Mouse (Mus musculus) left cerebral cortex, postnatal 10 days (tissue): ENCODE results near the gene Hexim2. TPM values are rescaled to one million over a fixed set of nuclear protein-coding genes. Genes with fewer than 3 reads are reported as not detected.

Experiments
- DNase-seq, 2 experiments: peaks; one replicate each; pipeline ENCODE4 v3.0.0; 2021 to 2022; ENCODE audit warnings: low spot score in 2 of 2, mixed read lengths in 1 of 2; ENCODE audit errors: extremely low spot score in 1 of 2
- intact Hi-C: fragments of 180-260 bp; cut with DNase I; formaldehyde crosslinking; loops from one replicate; pipeline ENCODE4 v1.15.1; 2025
- total RNA-seq, 2 experiments: library from RNA; stranded (reverse); gene quantifications; 2 replicates each; pipeline ENCODE4 v1.2.3; 2021

Hexim2 gene
- 10 to 100 TPM; 20.1 to 20.7 TPM for total RNA-seq

- DNase-seq: peak; percentile 53 to 86
- intact Hi-C loops: loop anchor here (2.0 kb wide), 1 partner anchor 15 kb away; the partner anchor contains the start of gene Hexim1
Measured at GRCm38 (mm10) chr11:103131701-103132575, at the start of gene Hexim2. Hexim2 (plus strand) TSS chr11:103132429.

DNA sequence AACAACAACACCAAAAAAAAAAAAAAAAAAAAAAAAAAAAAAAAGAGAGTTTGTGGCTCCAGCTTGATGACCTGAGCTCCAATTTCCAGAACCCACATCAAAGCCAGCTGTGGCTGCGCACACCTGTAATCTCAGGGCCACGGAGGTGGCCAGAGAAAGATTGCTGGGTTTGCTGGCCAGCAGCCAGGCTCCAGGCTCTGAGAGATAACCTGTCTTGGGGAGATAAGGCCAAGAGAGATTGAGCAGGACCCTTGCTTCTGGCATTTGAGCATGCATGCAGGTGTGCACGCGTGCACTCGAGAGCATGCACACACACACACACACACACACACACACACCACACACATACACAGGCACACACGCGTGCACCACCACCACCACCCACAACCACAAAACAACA, 38.9 kb upstream of the Hexim2 start:
- peak in 1 of 2 experiments; percentile 43 for DNase-seq
- intact Hi-C loops: no loop called here

GRCm38 (mm10) chr11:103093862-103094833, 38.1 kb upstream of the Hexim2 start:
- DNase-seq: no peak
- intact Hi-C loops: no loop called here

DNA sequence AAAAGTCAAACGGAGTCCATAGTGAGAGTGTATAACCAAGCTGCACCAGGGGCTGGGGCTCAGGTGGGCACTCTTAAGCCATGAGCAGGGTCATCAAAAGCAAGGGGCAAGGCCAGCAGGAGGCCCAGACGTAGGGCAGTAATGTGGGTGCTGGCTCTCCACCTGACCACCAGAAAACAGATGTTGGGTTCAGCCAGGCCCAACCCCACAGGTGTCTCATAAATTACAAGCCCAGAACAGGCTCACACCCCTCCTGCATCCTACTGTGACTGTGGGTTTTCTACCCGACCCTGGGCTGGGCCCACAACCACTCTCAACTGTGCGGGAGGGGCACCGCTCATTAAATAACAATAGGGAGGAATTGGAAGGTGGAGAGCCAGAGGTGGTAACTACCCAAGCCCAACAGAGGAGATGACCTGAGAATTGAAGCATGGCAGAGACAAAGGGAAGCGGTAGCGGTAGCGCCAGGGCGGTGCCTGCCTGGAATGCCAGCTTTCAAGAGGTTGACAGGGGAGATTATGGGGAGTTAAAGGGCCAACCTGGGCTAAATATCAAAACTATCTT, 37.0 kb upstream of the Hexim2 start:
- intact Hi-C loops: no loop called here
- DNase-seq: no peak

DNA sequence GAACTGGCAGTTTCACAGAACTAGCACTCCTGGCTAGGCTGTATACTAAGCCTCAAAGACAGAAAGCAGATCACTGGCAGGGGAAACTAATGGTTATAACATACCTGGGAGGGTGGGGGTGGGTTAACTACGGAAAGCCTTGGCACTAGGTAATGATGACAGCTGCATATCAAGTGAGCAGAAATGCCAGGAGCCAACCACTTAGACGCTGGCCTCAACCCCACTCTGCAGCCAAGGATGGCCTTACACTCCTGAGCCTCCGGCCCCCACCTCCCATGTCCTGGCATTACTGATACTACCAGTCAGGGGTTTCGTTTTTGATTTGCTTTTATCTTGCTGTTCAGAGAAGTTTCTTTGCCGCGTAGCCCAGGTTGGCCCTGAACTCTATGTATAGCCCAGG, 36.4 kb upstream of the Hexim2 start:
- no peak for DNase-seq
- intact Hi-C loops: no loop called here

GRCm38 (mm10) chr11:103096979-103097894, 35.0 kb upstream of the Hexim2 start:
- DNase-seq: peak in 1 of 2 experiments; percentile 42
- intact Hi-C loops: no loop called here

- no peak for DNase-seq
- intact Hi-C loops: no loop called here
Measured at GRCm38 (mm10) chr11:103098531-103099190, 33.6 kb upstream of the Hexim2 start.

GRCm38 (mm10) chr11:103099352-103099940, 32.8 kb upstream of the Hexim2 start:
- intact Hi-C loops: no loop called here
- DNase-seq: no peak

- intact Hi-C loops: loop anchor here (5.0 kb wide), 1 partner anchor 57 kb away; no protein-coding TSS in a partner anchor
- no peak for DNase-seq
Measured at GRCm38 (mm10) chr11:103100361-103100760, 31.9 kb upstream of the Hexim2 start.

GRCm38 (mm10) chr11:103101481-103101865, 30.8 kb upstream of the Hexim2 start, which contains the start of the genes Plcd3 and Acbd4:
Plcd3 (minus strand) TSS chr11:103101658.
Acbd4 (plus strand) TSS chr11:103101682.
- intact Hi-C loops: loop anchor here (5.0 kb wide), 1 partner anchor 56 kb away; no protein-coding TSS in a partner anchor
- peak in 1 of 2 experiments; percentile 88 for DNase-seq

DNA sequence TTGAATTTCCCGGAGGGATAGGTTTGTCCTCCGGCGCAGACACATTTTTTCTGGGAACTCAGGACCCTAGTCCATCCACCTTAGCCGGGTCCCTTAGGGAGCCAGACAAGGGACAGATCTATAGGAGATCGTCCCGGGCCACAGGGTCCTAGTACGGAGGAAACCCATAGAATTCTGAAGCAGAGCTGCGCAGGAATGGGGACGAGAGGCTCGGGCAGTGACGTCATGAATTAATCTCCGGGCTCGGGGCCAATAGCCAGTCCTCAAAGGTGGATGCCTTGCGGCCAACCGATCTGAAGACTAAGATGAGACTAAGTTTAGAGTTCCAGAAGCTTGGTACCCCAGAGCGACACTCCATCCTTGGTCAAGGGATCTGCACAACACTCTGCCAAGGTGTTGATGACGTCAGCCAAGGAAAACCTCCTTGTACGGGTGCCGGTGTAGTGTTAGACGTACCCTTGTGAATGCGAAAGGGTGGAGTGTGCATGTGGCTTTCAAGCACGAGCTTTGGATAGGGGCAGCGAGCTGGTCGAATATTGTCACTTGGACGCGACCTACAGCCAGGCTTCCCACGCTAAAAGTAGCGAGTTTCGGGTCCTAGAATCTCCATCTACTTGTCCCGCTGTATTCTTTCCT, 30.2 kb upstream of the Hexim2 start:
- DNase-seq: peak; percentile 60 to 80
- intact Hi-C loops: loop anchor here (2.0 to 5.0 kb wide), 2 partner anchors 55 to 225 kb away; no protein-coding TSS in a partner anchor

DNA sequence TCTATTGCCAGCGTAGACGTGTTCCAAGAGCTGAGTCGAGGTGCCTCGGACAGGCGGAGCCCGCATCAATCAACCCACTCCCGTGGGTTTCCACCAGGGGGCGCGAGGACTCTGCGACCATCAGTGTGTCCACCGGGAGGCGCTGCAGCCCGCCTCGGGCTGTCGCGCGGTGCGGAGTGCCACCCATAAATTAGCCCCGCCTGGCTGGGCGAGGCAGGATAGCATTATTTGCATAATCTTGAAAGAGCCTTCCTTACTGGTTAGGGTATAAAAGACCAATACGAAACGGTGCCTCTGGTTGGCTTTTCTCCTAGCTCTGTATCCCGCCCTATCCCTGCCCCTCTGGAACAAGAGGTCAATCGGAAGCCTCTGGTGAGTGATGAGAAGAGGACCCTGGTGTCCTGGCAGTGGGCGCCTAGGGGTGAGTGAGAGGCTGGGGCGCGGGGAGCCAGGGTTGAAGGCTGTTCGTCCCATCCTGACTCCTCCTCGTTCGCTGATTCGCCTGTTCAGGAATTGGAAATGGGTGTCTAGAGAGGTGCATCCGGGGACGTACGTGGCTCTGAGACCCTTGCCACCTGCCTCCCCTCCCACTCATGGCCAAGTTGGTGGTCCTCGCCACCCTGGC, 29.4 kb upstream of the Hexim2 start:
- peak; percentile 94 to 96 for DNase-seq
- intact Hi-C loops: loop anchor here (2.0 to 5.0 kb wide), 2 partner anchors 54 to 224 kb away; no protein-coding TSS in a partner anchor

- intact Hi-C loops: loop anchor here (2.0 to 5.0 kb wide), 2 partner anchors 54 to 223 kb away; no protein-coding TSS in a partner anchor
- DNase-seq: no peak
Measured at GRCm38 (mm10) chr11:103103621-103104020, 28.6 kb upstream of the Hexim2 start.

GRCm38 (mm10) chr11:103104469-103104868, 27.8 kb upstream of the Hexim2 start:
- DNase-seq: no peak
- intact Hi-C loops: loop anchor here (5.0 kb wide), 1 partner anchor 53 kb away; no protein-coding TSS in a partner anchor

DNA sequence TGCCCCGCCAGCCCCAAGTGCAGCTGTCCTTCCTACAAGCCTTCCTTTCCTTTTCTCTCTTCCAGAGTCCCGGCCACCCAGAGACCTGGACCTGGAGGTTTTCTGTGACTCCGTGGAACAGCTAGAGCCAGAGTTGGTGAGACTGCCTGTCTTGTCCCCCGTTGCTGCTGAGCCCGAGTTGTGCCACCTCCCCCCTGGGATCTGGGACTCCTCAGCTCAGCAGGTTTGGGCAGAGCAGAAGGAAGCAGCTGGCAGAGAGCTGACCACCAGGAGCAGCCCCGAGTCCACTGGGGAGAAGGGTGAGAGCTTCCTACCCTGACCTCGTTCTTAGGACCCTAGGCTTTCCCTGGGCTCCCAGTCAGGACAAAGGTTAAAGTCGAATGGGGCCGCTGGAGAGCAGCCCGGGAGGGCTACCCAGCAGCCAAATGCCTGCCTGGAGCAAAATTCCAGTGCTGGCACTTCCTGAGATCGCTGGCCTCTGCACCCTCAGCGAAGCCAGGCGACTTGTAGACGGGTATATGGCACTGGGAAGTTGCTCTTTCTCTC, 27.0 kb upstream of the Hexim2 start:
- intact Hi-C loops: no loop called here
- DNase-seq: no peak

GRCm38 (mm10) chr11:103105810-103106209, 26.4 kb upstream of the Hexim2 start:
- no peak for DNase-seq
- intact Hi-C loops: no loop called here
